Mouse (Mus musculus) heart, postnatal 0 days (tissue): ENCODE measurements around the gene Rita1. TPM values are rescaled to one million over a fixed set of nuclear protein-coding genes. Genes with fewer than 3 reads are reported as not detected.
A peak's percentile ranks its signal among the peaks of the same experiment; 100 is the strongest.

Source experiments
- ATAC-seq: fragments of 200-750 bp; cut with Nextera tagmentation; 2 replicates; pipeline ENCODE4 v1.8.0; 2017; ENCODE audit warnings: low read depth, moderate number of reproducible peaks, moderate library complexity; ENCODE audit not compliant: insufficient read depth
- DNase-seq: peaks from one replicate; pipeline ENCODE4 v3.0.0-alpha.2; 2016; ENCODE audit warnings: low spot score
- H3K27ac ChIP-seq: fragments of 300-500 bp; sonication (generic); 2 replicates; pipeline ENCODE4 v1.5.1; 2014; ENCODE audit warnings: low read depth, mild to moderate bottlenecking
- H3K27me3 ChIP-seq: fragments of 300-500 bp; sonication (generic); 2 replicates; pipeline ENCODE4 v1.6.1; 2014; ENCODE audit warnings: low read length, mixed read lengths; ENCODE audit not compliant: control insufficient read depth, insufficient read depth
- H3K36me3 ChIP-seq: fragments of 300-500 bp; sonication (generic); replicated peaks from 2 replicates; pipeline ENCODE4 v1.6.1; 2014; ENCODE audit warnings: low read length, mixed read lengths; ENCODE audit not compliant: control insufficient read depth, insufficient read depth
- H3K4me1 ChIP-seq: fragments of 300-500 bp; sonication (generic); 2 replicates; pipeline ENCODE4 v1.6.1; 2014; ENCODE audit warnings: antibody characterized with exemption; ENCODE audit not compliant: control insufficient read depth, insufficient read depth
- H3K4me2 ChIP-seq: fragments of 300-500 bp; sonication (generic); 2 replicates; pipeline ENCODE4 v1.6.1; 2014; ENCODE audit warnings: low read depth, mild to moderate bottlenecking, low read length, moderate library complexity
- H3K4me3 ChIP-seq: fragments of 300-500 bp; sonication (generic); 2 replicates; pipeline ENCODE4 v1.5.1; 2014; ENCODE audit warnings: low read depth, low read length
- H3K9ac ChIP-seq: fragments of 300-500 bp; sonication (generic); replicated peaks from 2 replicates; pipeline ENCODE4 v1.6.1; 2014; ENCODE audit warnings: low read depth, low read length, mixed read lengths
- H3K9me3 ChIP-seq: fragments of 300-500 bp; sonication (generic); replicated peaks from 2 replicates; pipeline ENCODE4 v1.6.1; 2016; ENCODE audit warnings: low read length; ENCODE audit not compliant: control insufficient read depth
- CTCF ChIP-seq: IDR thresholded peaks from 2 replicates; pipeline ENCODE4 v1.5.1; 2016; ENCODE audit warnings: antibody characterized with exemption, control low read depth, low read depth
- EP300 ChIP-seq: IDR thresholded peaks from 2 replicates; pipeline ENCODE4 v1.6.1; 2016; ENCODE audit warnings: antibody characterized with exemption, low read depth
- WGBS: fragments of 180-500 bp; shearing (Covaris S2); extraction: QIAGEN DNeasy Blood & Tissue Kit; methylation state at CpG from one replicate; pipeline ENCODE4 v1.1.7; 2014; 5-methylcytosine and 5-hydroxymethylcytosine counted together
- polyA plus RNA-seq: library from polyadenylated mRNA; unstranded; fragments of >200 nt; fragmentation: Nextera tagmentation; extraction: Ambion mirVana; gene quantifications from 2 replicates; pipeline ENCODE4 v1.2.1, GENCODE M21; 2015
- total RNA-seq: library from RNA; depleted of rRNA; stranded (reverse); fragments of >200 nt; gene quantifications from 2 replicates; pipeline ENCODE4 v1.2.3, GENCODE M21; 2014; ENCODE audit warnings: low replicate concordance

Gene Rita1
- total and polyA plus RNA-seq, 2 experiments from 2014 or later = 15.7 to 24.5 TPM

DNA sequence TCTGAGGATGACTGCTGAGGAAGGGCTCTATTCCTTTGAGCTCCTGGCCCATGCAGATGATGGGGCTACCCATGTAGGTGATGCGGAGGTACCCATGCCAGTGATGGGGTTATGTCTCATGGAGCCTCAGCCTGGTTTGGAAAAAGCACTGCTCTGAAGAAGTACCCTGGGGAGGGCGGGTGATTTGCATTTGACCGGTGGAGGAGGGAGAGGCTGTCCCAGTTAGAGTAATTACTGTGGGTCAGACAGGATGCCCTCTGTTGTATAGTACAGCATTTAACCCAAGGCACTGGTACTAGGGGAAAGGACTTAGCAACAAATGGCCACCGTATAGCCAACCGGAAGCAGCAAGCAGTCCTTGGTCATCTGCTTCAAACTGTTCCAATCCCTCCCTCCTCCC lies 22.5 kb upstream of the Rita1 start:
- WGBS = 61% methylated on average over 5 of the region's 5 CpGs
- no peak for ATAC-seq

DNA sequence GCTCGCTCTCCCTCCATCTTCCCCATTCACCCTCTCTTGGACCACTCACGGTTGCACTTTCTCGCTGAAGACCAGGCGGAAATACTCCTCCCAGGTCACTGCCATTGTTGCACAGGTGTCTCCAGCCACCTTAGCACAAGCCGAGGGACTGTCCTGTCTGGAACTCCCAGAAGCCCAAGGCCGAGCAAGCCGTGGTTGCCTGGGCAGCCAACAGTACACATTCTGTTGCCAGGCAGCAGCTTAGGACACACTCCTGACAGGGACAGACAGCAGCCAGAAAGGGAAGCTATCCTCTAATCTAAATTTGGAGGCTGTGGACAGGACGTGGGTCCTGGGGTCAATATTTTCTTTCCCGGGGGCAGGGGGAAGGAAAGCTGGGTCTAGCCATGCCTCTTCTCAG lies 21.7 kb upstream of the Rita1 start, which contains the start of gene Cfap73:
Cfap73 (minus strand) TSS at position 105 of the 400 bp plus-strand sequence.
- no peak within 1 kb of the TSS for H3K4me3 ChIP-seq
- TF ChIP-seq CTCF = no peak
- no peak for TF ChIP-seq EP300
- H3K27ac ChIP-seq = no peak within 1 kb of the TSS
- H3K36me3 ChIP-seq = no peaks in the 10 kb centered on the region
- 0 out of 2 replicates have a peak, but pooled peaks cover 9% of the 10 kb centered on the region for H3K9me3 ChIP-seq
- H3K27me3 ChIP-seq = peaks cover 6% of the 10 kb centered on the region
- H3K9ac ChIP-seq = no peak within 1 kb of the TSS
- DNase-seq (no peak), ATAC-seq (no peak)
- 34% methylated on average over 9 of the region's 9 CpGs for WGBS
- H3K4me2 ChIP-seq = no peak within 1 kb of the TSS
- H3K4me1 ChIP-seq = no peaks in the 10 kb centered on the region

More for the DNA sequence above, 22.5 kb upstream of the Rita1 start:
- H3K4me1 ChIP-seq = no peaks in the 10 kb centered on the region
- no peak overlapping the region for H3K9ac ChIP-seq
- H3K27ac ChIP-seq = no peak overlapping the region
- no peak overlapping the region for H3K4me2 ChIP-seq
- TF ChIP-seq CTCF (no peak), EP300 (no peak)
- DNase-seq = no peak
- H3K4me3 ChIP-seq = no peak overlapping the region
- no peaks in the 10 kb centered on the region for H3K36me3 ChIP-seq
- 0 out of 2 replicates have a peak, but pooled peaks cover 9% of the 10 kb centered on the region for H3K9me3 ChIP-seq
- peaks cover 6% of the 10 kb centered on the region for H3K27me3 ChIP-seq

DNA sequence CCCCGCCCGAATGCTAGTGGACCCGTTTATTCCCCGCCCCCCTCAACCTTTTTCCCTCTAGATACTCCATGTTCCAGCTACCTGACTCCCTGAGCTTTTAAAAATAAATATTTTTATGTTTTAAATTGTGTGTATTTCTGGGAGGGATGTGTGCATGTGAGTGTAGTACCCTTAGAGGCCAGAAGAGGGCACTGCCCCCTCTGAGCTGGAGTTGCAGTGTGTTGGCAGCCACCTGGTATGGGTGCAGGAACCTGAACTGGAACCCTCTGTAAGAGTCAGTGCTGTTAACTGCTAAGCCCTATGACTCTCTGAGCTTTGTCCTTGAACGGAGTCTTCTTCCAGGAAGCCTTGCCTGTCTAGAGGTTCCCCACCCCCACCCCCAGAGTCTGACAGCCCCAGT lies 19.5 kb upstream of the Rita1 start:
- Histone ChIP-seq H3K4me1 (no peaks in the 10 kb centered on the region), H3K27me3 (peaks cover 6% of the 10 kb centered on the region), H3K9ac (no peak overlapping the region), H3K4me3 (no peak overlapping the region), H3K4me2 (no peak overlapping the region), H3K9me3 (0 out of 2 replicates have a peak, but pooled peaks cover 9% of the 10 kb centered on the region), H3K36me3 (peaks cover 7% of the 10 kb centered on the region), H3K27ac (no peak overlapping the region)
- no peak for ATAC-seq
- no peak for DNase-seq
- no peak for TF ChIP-seq EP300
- 86% methylated on average over 5 of the region's 5 CpGs for WGBS

DNA sequence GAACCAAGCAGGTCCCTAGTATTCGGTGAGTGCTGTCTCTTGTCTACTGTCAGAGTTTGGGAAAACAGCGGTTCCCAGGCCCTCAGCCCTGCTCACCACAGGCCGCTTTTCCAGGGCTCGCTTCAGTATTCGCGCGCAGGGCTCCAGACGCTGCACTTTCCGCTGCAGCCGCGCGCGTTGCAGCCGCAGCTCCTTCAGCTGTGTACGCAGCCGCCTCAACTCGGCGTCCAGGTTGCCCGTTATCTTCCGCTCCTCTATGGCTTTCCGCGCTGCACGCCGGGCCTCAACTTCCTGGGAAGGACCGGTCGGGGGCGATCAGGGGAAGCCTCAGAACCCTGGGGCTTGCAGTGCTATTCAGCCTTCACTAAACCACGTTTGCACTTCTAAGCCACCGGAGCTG lies 18.7 kb upstream of the Rita1 start:
- H3K9ac ChIP-seq = no peak overlapping the region
- no peak for ATAC-seq
- H3K27ac ChIP-seq = no peak overlapping the region
- peaks cover 15% of the 10 kb centered on the region for H3K36me3 ChIP-seq
- DNase-seq = no peak
- H3K4me3 ChIP-seq = peak overlapping the region; percentile 14; the same call in 1 of the 2 replicates
- WGBS = 5% methylated on average over 29 of the region's 29 CpGs
- H3K27me3 ChIP-seq = peaks cover 6% of the 10 kb centered on the region
- peak overlapping the region; percentile 46 for H3K4me2 ChIP-seq
- H3K4me1 ChIP-seq = no peaks in the 10 kb centered on the region
- TF ChIP-seq CTCF = no peak
- no peak for TF ChIP-seq EP300
- 0 out of 2 replicates have a peak, but pooled peaks cover 9% of the 10 kb centered on the region for H3K9me3 ChIP-seq

DNA sequence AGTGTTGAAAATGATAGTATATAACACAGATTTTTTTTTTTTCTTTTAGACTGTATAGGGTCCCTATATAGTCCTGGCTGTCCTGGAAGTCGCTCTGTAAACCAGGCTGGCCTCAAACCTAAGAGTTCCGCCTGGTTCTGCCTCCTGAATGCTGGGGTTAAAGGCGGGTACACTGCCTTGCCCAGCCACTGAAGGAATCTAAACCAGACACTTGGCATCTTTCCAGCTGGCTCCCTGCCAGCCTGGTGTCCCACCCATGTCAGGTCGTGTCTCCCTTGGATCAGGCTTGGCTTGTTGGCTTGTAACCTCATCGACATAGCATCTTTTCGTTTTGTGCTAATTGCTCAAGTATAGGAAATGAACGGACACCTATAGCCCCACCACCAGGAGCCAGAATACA lies 16.2 kb upstream of the Rita1 start:
- Histone ChIP-seq H3K4me2 (no peak overlapping the region), H3K4me1 (no peaks in the 10 kb centered on the region), H3K27me3 (peaks cover 6% of the 10 kb centered on the region), H3K4me3 (no peak overlapping the region), H3K36me3 (peaks cover 40% of the 10 kb centered on the region), H3K27ac (no peak overlapping the region), H3K9ac (no peak overlapping the region), H3K9me3 (0 out of 2 replicates have a peak, but pooled peaks cover 5% of the 10 kb centered on the region)
- no peak for ATAC-seq
- TF ChIP-seq CTCF = no peak
- no peak for TF ChIP-seq EP300
- WGBS = 38% methylated on average over 7 of the region's 7 CpGs
- no peak for DNase-seq

DNA sequence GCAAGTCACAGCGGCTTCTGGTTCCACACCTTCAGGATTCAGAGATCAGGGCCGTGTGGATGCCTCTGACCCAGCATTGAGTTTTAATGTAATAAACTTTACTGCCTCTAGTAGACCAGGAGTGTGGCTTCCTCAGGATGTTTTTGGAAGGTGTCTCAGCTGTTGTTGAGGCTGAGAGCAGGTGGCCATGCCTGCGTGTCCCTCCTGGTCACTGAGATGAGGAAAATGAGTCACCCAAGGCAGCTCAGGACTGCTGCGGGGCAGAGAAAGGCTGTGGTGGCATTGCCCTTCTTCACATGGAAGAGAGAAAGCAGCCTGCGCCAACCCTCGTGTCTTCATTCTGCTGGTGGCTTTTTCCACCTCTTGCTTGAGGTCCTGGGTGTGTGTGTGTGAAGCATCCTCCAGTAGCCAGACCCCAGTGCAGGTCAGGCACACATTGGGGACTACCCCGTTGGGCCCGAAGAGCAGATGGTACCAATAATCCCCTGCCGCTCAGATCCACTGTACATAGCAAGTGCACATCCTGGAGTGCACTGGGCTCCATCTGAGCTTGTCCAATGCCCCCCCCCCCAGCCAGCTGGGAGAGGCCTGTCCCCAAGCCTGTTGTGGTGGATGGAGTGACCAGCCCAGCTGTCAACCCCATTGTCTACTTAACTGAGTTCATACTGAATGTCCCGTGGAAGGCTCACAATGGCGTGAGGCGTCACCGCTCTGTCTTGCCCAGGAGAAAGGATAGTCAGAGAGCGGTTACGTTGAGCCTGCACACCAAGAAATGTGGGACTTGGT lies 15.3 kb upstream of the Rita1 start:
- Histone ChIP-seq H3K9ac (no peak overlapping the region), H3K27ac (no peak overlapping the region), H3K4me3 (no peak overlapping the region), H3K4me1 (no peaks in the 10 kb centered on the region), H3K36me3 (peaks cover 48% of the 10 kb centered on the region), H3K27me3 (peaks cover 6% of the 10 kb centered on the region), H3K4me2 (no peak overlapping the region), H3K9me3 (0 out of 2 replicates have a peak, but pooled peaks cover 5% of the 10 kb centered on the region)
- ATAC-seq (no peak), DNase-seq (no peak)
- TF ChIP-seq EP300 (no peak), CTCF (no peak)
- 82% methylated on average over 15 of the region's 15 CpGs for WGBS
